Mouse (Mus musculus) neural tube, embryonic 13.5 days (tissue): ENCODE results near the gene Pdgfd. TPM values are rescaled to one million over a fixed set of nuclear protein-coding genes. Genes with fewer than 3 reads are reported as not detected.
"Not testable (repeated sequence)": the region's sequence is repeated elsewhere in the genome, so short reads cannot be mapped to it uniquely, and the experiment has no call there.

ENCODE experiments used
- ATAC-seq: fragments of 200-750 bp; cut with Nextera tagmentation; 2 replicates; pipeline ENCODE4 v1.8.0; 2017; ENCODE audit warnings: low read depth, mild to moderate bottlenecking, moderate TSS enrichment, moderate library complexity
- H3K27ac ChIP-seq: fragments of 300-500 bp; sonication (generic); replicated peaks from 2 replicates; pipeline ENCODE4 v1.5.1; 2015; ENCODE audit warnings: moderate library complexity, mild to moderate bottlenecking, inconsistent platforms
- H3K27me3 ChIP-seq: fragments of 300-500 bp; sonication (generic); 2 replicates; pipeline ENCODE4 v1.6.1; 2015; ENCODE audit warnings: mild to moderate bottlenecking, inconsistent platforms
- H3K36me3 ChIP-seq: fragments of 300-500 bp; sonication (generic); 2 replicates; pipeline ENCODE4 v1.6.1; 2015; ENCODE audit warnings: mild to moderate bottlenecking, inconsistent platforms
- H3K4me1 ChIP-seq: fragments of 300-500 bp; sonication (generic); replicated peaks from 2 replicates; pipeline ENCODE4 v1.6.1; 2015; ENCODE audit warnings: inconsistent platforms
- H3K4me2 ChIP-seq: fragments of 300-500 bp; sonication (generic); 2 replicates; pipeline ENCODE4 v1.6.1; 2015; ENCODE audit warnings: inconsistent platforms, mild to moderate bottlenecking, moderate library complexity
- H3K4me3 ChIP-seq: fragments of 300-500 bp; sonication (generic); 2 replicates; pipeline ENCODE4 v1.5.1; 2015; ENCODE audit warnings: mild to moderate bottlenecking, inconsistent platforms
- H3K9ac ChIP-seq: fragments of 300-500 bp; sonication (generic); 2 replicates; pipeline ENCODE4 v1.6.1; 2015; ENCODE audit warnings: moderate library complexity, mild to moderate bottlenecking, inconsistent platforms
- H3K9me3 ChIP-seq: fragments of 300-500 bp; sonication (generic); 2 replicates; pipeline ENCODE4 v1.6.1; 2016; ENCODE audit warnings: inconsistent platforms
- WGBS: fragments of 180-500 bp; shearing (Covaris S2); methylation state at CpG from one replicate; pipeline ENCODE4 v1.1.7; 2015; 5-methylcytosine and 5-hydroxymethylcytosine counted together
- polyA plus RNA-seq: library from polyadenylated mRNA; unstranded; fragments of >200 nt; fragmentation: Nextera tagmentation; extraction: Ambion mirVana; gene quantifications from 2 replicates; pipeline ENCODE4 v1.2.1, GENCODE M21; 2015

Pdgfd gene
- polyA plus RNA-seq, result 2.2 and 2.3 TPM in 2 replicates

GRCm38 (mm10) chr9:6168391-6169037, at the start of gene Pdgfd:
Gene Pdgfd, plus strand, starts transcription at chr9:6168584.
- Histone ChIP-seq H3K4me1 (peaks cover 11% of the 10 kb centered on the region; the same call in 1 of the 2 replicates), H3K27ac (no peak within 1 kb of the TSS), H3K9me3 (no peaks in the 10 kb centered on the region), H3K9ac (peak within 1 kb of the TSS; percentile 43; the same call in 1 of the 2 replicates), H3K36me3 (no peaks in the 10 kb centered on the region), H3K4me2 (peak within 1 kb of the TSS; percentile 69), H3K4me3 (peak within 1 kb of the TSS; percentile 40), H3K27me3 (no peaks in the 10 kb centered on the region)
- ATAC-seq, result peak; percentile 88
- WGBS, result 4% methylated on average over 32 of the region's 32 CpGs

DNA sequence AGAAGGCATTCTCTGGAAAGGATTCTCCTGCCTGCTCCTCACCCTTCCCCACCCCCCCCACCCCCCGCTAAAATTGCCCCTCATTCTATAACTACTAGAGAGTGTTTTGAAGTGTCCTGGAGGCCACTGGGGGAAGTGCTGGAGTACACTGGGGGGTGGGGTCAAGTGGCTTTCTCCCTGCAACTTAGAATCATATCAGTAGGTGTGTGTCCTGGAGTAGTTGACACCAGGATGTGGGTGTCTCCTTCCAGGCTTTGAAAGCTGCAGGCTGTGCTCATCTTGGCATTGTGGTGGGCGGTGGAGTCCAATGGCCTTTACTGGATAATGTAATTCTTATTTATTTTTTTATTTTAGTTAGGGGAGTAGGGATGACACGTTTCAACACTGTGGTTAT, 651 bp downstream of the Pdgfd start:
- H3K4me3 ChIP-seq, result peak overlapping the region; percentile 40
- 0 out of 2 replicates have a peak, but pooled peaks have one; percentile 36 for ATAC-seq
- H3K9ac ChIP-seq, result no peak overlapping the region

DNA sequence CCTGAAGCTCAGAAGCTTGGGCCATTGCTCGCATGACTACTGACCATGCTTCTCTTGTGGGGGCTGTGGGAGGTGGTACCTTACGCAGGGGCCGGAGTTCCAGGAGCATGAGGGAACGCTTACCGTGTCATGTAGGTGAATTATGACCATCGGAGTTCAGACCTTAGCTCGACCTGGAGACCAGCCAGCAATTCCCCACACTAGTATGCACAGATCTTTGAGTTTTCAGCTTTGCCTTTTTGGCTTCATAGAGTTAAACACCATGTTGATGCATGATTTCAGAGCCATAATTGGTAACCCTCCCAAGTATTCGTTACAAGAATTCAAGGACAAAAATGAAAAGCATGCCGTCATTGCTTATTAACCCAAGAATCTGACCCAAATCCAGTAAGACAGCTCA, 2.6 kb downstream of the Pdgfd start:
- Histone ChIP-seq H3K4me2 (no peak overlapping the region), H3K9me3 (no peaks in the 10 kb centered on the region), H3K4me1 (peaks cover 11% of the 10 kb centered on the region; the same call in 1 of the 2 replicates), H3K27me3 (no peaks in the 10 kb centered on the region), H3K4me3 (no peak overlapping the region), H3K36me3 (no peaks in the 10 kb centered on the region), H3K9ac (no peak overlapping the region), H3K27ac (no peak overlapping the region)
- no peak for ATAC-seq
- WGBS, result 73% methylated on average over 9 of the region's 9 CpGs

More for the DNA sequence above, 651 bp downstream of the Pdgfd start:
- Histone ChIP-seq H3K4me2 (peak overlapping the region; percentile 69), H3K27me3 (no peaks in the 10 kb centered on the region), H3K9me3 (no peaks in the 10 kb centered on the region), H3K27ac (no peak overlapping the region), H3K36me3 (no peaks in the 10 kb centered on the region), H3K4me1 (peaks cover 11% of the 10 kb centered on the region; the same call in 1 of the 2 replicates)
- WGBS, result 49% methylated on average over 3 of the region's 3 CpGs

GRCm38 (mm10) chr9:6173276-6173675, 4.9 kb downstream of the Pdgfd start:
- H3K4me1 ChIP-seq, result peaks cover 8% of the 10 kb centered on the region; the same call in 1 of the 2 replicates
- H3K27ac ChIP-seq, result no peak overlapping the region
- no peak overlapping the region for H3K4me2 ChIP-seq
- H3K9me3 ChIP-seq, result no peaks in the 10 kb centered on the region
- H3K9ac ChIP-seq, result no peak overlapping the region
- ATAC-seq, result no peak
- no peaks in the 10 kb centered on the region for H3K27me3 ChIP-seq
- H3K36me3 ChIP-seq, result no peaks in the 10 kb centered on the region
- WGBS, result 84% methylated on average over 1 of the region's 1 CpGs
- no peak overlapping the region for H3K4me3 ChIP-seq

GRCm38 (mm10) chr9:6175731-6176130, 7.3 kb downstream of the Pdgfd start:
- WGBS, result 89% methylated on average over 4 of the region's 4 CpGs
- Histone ChIP-seq H3K9me3 (no peaks in the 10 kb centered on the region), H3K4me1 (no peaks in the 10 kb centered on the region), H3K27ac (no peak overlapping the region), H3K36me3 (no peaks in the 10 kb centered on the region), H3K9ac (no peak overlapping the region), H3K4me3 (no peak overlapping the region), H3K27me3 (no peaks in the 10 kb centered on the region), H3K4me2 (no peak overlapping the region)
- no peak for ATAC-seq

DNA sequence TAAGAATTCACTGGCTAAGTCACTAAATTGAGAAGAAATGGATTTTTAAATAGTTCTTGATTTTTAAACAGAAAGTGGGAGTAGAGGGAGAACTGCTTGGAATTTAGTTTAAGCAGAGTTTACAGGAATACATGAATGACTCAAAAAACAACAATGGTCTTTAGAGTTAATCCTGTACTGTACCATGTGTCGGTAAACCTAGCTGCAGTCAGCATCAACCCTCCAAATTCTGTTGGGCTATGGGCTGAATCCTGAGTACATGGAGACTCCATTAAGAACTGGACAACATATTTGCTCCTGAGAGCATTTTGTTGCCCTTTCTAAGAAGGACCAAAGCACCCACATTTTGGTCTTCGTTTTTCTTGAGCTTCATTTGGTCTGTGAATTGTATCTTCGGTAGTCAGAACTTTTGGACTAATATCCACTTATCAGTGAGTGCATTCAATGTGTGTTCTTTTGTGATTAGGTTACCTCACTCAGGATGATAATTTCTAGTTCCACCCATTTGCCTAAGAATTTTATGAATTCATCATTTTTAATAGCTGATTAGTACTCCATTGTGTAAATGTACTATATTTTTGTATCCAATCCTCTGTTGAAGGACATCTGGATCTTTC, 14.0 kb downstream of the Pdgfd start:
- no peaks in the 10 kb centered on the region for H3K4me1 ChIP-seq
- 90% methylated on average over 3 of the region's 3 CpGs for WGBS
- no peaks in the 10 kb centered on the region for H3K9me3 ChIP-seq

DNA sequence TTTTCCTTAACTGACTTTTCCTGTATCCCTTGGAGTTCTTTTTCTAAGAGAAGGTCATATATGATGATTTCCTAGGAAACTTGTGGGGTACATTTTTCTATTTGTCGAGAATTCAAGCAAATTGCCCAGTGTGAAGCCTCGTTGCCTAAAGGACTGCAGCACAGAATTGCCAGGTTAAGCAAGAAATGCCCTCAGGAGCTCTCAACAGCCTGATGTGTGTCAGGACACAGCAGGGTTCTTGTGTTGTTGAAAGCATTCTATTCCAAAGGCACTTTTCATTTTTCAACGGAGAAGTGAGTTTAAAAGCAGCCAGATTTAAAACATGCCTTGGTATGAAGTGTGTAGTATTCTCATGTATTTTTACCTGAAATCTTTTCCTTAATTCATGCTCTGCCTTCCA, 19.6 kb downstream of the Pdgfd start:
- Histone ChIP-seq H3K9ac (no peak overlapping the region), H3K27me3 (no peaks in the 10 kb centered on the region), H3K4me3 (no peak overlapping the region), H3K27ac (no peak overlapping the region), H3K4me2 (no peak overlapping the region), H3K9me3 (no peaks in the 10 kb centered on the region), H3K36me3 (no peaks in the 10 kb centered on the region), H3K4me1 (no peaks in the 10 kb centered on the region)
- ATAC-seq, result no peak
- 21% methylated on average over 3 of the region's 3 CpGs for WGBS

More for the DNA sequence above, 14.0 kb downstream of the Pdgfd start:
- no peaks in the 10 kb centered on the region for H3K36me3 ChIP-seq
- H3K27me3 ChIP-seq, result no peaks in the 10 kb centered on the region
- no peak overlapping the region for H3K9ac ChIP-seq
- ATAC-seq, result no peak
- H3K27ac ChIP-seq, result no peak overlapping the region
- H3K4me2 ChIP-seq, result no peak overlapping the region
- no peak overlapping the region for H3K4me3 ChIP-seq

GRCm38 (mm10) chr9:6193352-6193751, 25.0 kb downstream of the Pdgfd start:
- H3K4me3 ChIP-seq, result no peak overlapping the region
- no peaks in the 10 kb centered on the region for H3K36me3 ChIP-seq
- no peak overlapping the region for H3K4me2 ChIP-seq
- no peaks in the 10 kb centered on the region for H3K27me3 ChIP-seq
- H3K9me3 ChIP-seq, result no peaks in the 10 kb centered on the region
- H3K4me1 ChIP-seq, result no peaks in the 10 kb centered on the region
- ATAC-seq, result no peak
- no peak overlapping the region for H3K9ac ChIP-seq
- WGBS, result 57% methylated on average over 1 of the region's 1 CpGs
- H3K27ac ChIP-seq, result no peak overlapping the region

GRCm38 (mm10) chr9:6212862-6213261, 44.5 kb downstream of the Pdgfd start:
- Histone ChIP-seq H3K4me1 (no peaks in the 10 kb centered on the region), H3K9me3 (no peaks in the 10 kb centered on the region), H3K36me3 (no peaks in the 10 kb centered on the region), H3K27me3 (no peaks in the 10 kb centered on the region), H3K27ac (no peak overlapping the region), H3K4me2 (no peak overlapping the region), H3K4me3 (no peak overlapping the region), H3K9ac (no peak overlapping the region)
- ATAC-seq, result no peak
- 76% methylated on average over 5 of the region's 5 CpGs for WGBS

DNA sequence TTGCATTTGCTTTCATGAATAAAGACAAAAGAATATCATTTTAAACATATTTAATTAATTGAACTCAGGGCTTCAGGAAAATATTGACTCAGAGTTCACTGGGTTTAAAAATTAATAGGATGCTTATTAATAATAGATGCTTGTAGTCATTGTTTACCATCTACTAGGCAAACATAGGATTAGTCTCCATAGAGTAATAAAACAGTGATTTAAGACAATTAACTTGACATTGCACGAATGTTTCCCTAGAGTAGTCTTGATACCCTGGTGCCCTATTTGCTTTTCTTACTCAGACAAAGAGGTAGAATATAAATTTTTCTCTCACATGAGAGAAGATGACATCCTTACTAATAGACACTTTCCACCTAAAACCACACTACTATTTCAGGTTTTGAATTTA, 49.1 kb downstream of the Pdgfd start:
- 25% methylated on average over 1 of the region's 1 CpGs for WGBS
- H3K9ac ChIP-seq, result no peak overlapping the region
- 0 out of 2 replicates have a peak, but pooled peaks have one; percentile 77 for ATAC-seq

DNA sequence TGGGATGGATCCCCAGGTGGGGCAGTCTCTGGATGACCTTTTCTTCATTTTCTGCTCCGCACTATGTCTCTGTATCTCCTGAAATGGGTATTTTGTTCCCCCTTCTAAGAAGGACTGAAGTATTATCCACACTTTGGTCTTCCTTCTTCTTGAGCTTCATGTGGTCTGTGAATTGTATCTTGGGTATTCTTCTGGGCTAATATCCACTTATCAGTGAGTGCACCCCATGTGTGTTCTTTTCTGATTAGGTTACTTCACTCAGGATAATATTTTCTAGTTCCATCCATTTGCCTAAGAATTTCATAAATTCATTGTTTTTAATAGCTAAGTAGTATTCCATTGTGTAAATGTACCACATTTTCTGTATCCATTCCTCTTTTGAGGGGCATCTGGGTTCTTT, 67.6 kb downstream of the Pdgfd start:
- not testable (repeated sequence) for H3K9ac ChIP-seq, H3K27me3 ChIP-seq, H3K4me2 ChIP-seq, H3K9me3 ChIP-seq, H3K36me3 ChIP-seq, ATAC-seq, H3K4me1 ChIP-seq, H3K4me3 ChIP-seq, H3K27ac ChIP-seq
- WGBS, result 96% methylated on average over 1 of the region's 1 CpGs

More for the DNA sequence above, 49.1 kb downstream of the Pdgfd start:
- Histone ChIP-seq H3K4me2 (no peak overlapping the region), H3K4me3 (no peak overlapping the region), H3K27ac (no peak overlapping the region), H3K4me1 (no peaks in the 10 kb centered on the region), H3K36me3 (no peaks in the 10 kb centered on the region), H3K9me3 (no peaks in the 10 kb centered on the region), H3K27me3 (no peaks in the 10 kb centered on the region)

DNA sequence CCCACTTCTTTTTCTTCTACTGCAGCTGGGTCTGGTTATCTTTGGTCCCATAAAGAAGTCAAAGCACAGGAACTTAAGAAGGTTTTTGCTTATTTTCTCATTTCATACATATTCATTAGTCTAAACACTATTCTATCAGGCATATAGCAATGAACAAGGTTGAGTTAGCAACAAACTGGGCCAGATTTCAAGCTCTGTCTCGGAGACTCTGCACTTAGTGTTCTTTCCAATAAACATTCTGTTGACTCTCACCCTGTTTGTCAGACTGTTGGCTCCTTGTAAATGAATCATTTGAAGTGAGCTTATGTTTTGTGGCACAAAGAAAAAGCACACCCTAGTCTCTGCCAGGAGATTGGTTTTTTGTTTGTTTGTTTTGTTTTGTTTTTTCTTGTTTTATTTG, 81.9 kb downstream of the Pdgfd start:
- ATAC-seq, result no peak
- no peak overlapping the region for H3K4me3 ChIP-seq
- no peak overlapping the region for H3K4me2 ChIP-seq
- H3K9ac ChIP-seq, result no peak overlapping the region
- H3K27me3 ChIP-seq, result no peaks in the 10 kb centered on the region
- no peaks in the 10 kb centered on the region for H3K4me1 ChIP-seq
- no peaks in the 10 kb centered on the region for H3K36me3 ChIP-seq
- 55% methylated on average over 1 of the region's 1 CpGs for WGBS
- no peaks in the 10 kb centered on the region for H3K9me3 ChIP-seq
- H3K27ac ChIP-seq, result no peak overlapping the region
